Mouse (Mus musculus) urinary bladder, postnatal 36 days (tissue): ENCODE measurements at regions not wholly inside any gene's neighbourhood (a gene's known extent, or its start where the extent isn't known, plus 50 kb on each side); places are given as distances from the start of the nearest gene placed in this dataset.
"Not testable (repeated sequence)": the region's sequence is repeated elsewhere in the genome, so short reads cannot be mapped to it uniquely, and the experiment has no call there.

Experiments used
- DNase-seq, 2 experiments: peaks; one replicate each; pipeline ENCODE4 v3.0.0; 2022; ENCODE audit warnings: low spot score in 2 of 2, mixed read lengths in 1 of 2

DNA sequence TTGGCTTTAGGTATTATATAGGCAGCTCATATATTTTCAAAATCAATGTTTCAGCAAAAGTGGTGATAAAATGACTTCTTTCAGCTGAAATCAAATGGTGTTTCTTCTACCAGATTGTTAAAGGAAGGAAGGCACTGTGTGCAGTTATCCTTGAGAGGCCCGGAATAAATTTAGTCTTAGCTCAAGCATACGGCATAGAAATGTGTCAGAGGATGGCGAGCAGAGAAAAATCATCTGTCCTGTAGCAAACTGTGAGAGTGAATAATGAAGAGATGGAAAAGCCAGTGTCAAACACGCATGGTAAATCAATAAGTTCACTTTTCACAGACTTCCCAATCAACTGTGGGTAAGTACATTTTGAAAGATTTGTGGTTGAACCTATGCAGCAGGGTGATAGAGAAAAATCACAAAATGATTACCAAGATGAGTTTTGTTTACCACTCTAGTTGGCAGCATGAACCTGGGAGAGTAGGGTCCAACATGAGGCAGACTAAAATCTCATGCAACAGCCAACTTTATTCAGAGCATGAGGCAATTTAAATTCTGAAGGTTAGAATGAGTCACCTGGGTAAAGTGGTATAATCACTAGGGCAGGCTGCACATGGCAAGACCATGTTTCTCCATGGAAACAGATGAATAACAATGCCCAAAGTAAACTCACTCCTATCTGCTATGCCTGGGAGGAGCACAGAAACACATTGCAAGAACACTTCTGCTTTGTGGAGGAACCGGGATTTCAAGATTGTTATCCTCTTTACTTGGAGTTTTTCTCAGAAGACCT lies 55.7 kb downstream of the AI429214 start:
- no peak for DNase-seq

DNA sequence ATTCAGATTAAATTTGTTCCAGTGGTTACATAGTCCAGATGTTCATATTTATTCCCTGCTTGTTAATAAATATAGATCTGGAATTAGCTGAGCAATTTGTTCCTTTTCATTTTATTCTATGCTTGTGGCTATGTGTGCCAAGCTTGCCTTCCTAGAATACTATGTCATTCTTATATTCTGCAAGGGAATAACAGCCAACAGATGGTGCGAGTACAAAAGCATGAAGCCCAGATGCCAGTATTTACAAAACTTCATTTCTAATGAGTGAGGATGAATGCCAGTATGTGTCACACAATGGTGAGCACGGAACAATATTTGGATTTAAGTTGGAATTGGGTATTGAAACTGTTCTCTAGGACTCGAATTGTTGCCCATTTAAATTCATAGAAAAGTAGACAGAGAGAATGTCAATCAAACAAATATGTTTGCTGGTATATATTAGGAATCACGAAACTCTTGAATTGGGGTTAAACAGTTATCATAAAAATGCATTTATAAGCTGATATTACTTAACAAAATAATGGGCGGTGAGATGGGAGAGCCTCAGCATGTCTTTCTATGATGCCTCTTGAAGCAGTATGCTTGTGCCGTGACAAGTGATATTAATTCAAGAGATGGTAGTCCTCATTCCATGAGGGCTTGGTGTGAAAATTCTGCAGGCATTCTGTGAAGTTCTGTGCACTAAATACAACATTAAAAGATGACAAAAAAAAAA lies 56.7 kb downstream of the AI429214 start:
- DNase-seq: no peak

DNA sequence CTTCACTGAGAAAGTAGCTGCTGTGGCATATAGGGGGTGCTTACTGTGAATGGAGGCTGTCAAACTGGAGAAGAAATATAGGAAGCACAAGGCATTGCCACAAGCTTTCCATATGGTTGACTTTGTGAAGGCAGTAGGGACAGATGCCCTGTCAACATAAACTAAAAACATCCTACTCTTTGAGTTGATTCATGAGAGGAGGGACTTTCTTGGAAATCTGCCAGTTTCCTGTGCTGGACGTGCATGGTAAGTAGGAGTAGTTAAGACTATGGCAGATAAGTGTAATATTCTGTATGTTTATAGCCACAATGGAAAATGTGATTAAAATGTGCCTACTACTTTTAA lies 57.3 kb downstream of the AI429214 start:
- DNase-seq: no peak

DNA sequence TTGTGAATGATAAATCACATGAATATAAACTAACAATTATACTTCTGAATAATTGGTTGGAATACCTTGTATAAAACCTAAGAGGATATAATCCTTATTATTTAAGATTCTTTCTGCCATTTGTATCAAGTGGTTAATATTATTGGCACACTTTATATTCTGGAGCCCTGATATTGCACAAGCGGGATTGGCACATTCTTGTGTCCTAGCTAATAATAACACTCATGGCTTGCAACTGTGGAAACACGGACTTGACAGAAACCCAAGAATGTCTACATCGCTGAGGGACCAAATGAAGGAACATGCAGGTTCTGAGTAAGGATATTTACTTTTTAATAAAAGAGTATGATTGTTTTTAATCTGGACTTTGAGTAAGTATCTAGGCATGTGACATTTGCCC lies 63.0 kb downstream of the AI429214 start:
- peak in 1 of 2 experiments; percentile 53 for DNase-seq

DNA sequence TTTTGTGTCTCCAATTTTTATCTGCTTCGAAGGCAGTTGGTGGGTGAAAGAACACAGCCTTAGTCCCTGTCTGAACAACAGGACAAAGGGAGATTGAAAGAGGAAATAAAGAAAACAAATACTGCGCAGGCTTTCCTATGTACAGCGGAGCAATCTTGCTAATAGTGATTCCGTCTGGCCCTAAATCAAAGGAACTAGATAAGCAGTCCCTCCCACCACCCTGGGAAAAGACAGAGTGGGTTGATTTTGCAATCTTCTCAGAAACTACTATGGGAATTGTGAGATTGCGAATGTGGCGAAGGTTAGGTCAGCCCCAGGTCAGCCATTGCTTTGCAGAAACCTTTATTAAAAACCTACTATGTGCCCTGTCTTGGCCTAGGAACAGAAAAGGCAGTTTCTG lies 65.0 kb downstream of the AI429214 start:
- no peak for DNase-seq

DNA sequence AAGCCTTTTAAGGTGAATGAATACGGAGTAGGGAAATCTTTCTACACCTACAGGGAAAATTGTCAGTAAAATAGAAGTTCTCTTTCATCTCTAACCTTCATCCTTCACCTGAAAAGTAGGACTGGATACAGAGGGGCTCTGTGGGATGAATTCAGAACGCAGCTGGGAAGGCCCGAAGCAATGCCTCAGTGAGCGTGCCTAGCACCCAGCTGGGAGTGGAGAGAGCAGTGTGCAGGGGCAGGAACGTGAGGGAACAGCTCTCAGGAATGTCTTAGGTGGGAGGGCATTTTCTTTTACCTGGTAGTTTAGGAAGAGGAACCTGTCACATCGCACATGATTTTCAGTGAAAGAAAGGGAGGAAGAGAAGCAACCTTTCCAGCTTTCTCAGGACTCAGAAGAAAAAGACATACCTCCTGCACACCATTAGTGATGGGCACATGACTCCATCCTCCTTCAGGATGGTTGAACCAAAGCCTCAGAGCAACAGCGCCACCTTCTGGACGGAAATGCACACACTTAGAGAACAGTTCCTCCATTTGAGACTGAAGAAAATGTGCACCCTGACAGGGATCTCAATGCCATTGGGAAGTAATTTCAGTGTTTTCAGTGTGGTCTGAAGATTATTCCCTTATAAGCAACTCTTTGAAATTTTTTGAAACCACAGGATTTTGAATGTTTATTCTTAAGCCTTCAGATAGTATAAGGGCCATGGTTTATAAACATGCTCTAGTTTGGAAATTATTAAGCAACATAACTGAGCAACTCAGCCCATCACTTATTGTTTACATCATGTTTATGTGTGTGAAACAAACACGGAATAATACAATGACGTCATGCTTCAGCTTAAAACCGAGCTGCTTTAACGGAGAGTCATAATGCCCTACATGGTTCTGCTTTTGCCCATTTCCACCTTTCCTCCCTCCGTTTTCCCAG lies 68.9 kb downstream of the AI429214 start:
- DNase-seq: peak; percentile 60 to 75

DNA sequence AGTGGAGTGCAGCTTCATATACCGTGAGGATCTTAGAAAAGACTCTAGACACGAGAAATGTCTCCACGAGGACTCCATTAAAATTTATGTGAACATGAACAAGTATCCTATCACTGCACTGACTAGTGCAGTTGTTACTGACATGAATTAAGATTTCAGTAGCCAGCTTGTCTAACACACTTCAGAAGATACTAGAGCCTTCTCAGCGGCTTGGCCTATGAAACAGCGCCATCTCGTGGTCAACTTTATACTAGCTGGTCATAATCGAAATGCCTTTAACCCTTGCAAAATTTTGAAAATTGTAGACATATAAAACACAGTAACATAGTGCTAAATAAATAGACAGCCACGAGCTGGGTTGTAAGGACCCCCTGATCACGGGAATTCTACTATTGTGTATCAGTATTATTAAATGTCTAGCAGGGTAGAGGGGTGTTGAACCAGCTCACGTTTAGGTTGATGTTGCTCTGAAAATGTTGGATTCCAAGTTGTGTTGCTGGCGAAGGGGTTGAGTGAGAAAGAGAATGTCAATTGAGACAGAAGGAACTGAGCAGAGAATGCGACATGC lies 70.4 kb downstream of the AI429214 start:
- peak; percentile 68 to 76 for DNase-seq

DNA sequence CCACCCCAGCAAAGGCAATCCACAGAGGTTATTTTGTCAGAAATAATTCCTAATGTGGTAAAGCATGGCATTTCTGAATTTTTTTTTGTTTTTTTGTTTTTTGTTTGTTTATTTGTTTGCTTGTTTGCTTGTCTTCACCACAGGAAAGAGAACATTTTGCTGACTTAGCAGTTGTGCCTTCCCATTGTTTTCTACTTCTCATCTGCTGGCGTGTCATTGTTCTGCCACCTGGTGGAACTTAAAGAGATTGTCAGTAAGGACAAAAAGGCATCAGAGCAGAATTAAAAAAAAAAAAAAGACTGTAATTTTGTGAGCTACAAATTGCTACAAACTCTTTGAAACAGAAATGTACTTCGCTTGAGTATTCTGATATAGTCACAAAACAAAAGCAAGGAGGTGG lies 79.5 kb downstream of the AI429214 start:
- DNase-seq: no peak

DNA sequence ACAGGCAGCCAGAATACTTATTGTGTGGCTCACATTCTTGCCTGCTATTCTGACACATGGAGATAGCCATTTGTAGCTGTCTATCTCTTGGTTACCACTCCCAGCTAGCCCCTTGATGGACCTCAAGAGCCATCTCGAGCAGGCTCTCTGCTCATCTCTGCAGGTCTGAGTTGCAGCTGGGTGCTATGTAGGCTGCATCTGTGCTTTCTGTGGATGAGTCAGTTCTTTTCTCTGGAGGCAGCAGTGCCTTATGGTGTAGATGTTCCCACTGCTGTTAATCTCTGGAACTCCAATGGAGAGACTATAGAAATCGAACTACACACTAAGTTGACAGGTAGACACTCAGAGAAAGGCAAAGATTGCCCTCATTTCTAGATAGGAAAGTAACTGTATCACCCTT lies 106.3 kb downstream of the AI429214 start:
- DNase-seq: no peak

DNA sequence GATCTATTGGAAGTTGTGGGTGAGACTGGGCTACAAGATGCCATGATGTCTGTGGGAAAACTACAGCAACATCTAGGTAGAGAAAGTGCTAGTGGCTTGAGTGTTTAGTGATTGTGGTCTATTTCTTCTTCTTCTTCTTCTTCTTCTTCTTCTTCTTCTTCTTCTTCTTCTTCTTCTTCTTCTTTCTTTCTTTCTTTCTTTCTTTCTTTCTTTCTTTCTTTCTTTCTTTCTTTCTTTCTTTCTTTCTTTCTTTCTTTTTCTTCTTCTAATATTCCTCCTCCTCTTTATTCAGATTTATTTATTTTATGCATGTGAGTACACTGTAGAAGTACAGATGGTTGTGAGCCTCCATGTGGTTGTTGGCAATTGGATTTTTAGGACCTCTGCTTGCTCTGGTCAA lies 119.0 kb downstream of the AI429214 start:
- not testable (repeated sequence) for DNase-seq

DNA sequence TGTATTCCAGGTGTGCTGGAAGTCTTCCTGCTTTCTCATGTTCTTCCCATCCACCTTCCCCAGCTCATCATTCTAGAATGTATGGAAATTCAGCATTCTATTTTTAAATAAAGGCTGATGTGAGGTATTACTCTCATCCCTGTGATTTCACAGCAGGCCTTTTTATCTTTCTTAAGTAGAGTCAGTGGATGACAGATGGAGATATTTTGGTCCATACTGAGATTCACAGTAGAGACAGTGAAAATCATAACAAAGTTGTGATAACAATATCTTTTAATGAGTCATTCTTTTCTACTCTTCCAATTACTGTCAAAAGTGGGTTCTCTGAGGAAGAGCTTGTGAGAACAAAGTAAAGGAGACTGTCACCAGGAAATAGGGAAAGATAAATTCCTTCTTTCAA lies 132.4 kb downstream of the AI429214 start:
- DNase-seq: no peak

DNA sequence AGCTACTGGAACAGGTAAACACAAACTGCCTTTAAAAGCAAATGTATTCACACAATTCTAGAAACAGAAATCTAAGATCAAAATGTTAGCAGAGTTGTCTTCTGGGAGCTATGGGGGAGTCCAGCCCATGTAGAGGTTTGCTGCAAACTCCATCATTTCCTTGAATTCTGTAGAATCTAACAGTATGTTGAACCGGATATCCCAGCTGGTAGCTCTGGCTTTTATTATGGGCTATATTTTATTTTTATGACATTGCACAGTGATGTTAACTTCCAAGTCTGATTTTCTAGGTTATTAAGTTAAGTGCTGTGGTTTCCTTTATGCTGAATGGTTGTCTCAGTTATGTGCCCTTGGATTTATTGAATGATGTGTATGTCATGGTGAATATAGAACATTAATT lies 136.3 kb downstream of the AI429214 start:
- DNase-seq: no peak

DNA sequence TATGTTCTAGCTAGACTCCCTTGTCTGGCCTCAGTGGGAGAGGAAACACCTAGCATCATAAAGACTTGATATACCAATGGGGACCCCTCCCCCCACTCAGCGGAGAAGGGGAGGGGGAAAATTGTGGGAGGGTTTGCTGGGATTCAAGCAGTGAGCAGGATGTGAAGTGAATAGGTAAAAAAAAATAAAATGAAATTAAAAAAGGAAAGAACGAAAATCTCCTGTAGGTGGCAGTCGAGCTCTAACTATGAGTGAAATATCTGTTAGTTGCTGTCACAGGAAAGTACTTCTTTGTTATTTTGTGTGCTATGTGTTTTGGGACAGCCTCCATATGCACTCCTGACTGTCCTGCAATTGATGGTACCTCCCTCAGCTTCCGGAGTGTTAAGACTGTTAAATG lies 138.6 kb downstream of the AI429214 start:
- no peak for DNase-seq

DNA sequence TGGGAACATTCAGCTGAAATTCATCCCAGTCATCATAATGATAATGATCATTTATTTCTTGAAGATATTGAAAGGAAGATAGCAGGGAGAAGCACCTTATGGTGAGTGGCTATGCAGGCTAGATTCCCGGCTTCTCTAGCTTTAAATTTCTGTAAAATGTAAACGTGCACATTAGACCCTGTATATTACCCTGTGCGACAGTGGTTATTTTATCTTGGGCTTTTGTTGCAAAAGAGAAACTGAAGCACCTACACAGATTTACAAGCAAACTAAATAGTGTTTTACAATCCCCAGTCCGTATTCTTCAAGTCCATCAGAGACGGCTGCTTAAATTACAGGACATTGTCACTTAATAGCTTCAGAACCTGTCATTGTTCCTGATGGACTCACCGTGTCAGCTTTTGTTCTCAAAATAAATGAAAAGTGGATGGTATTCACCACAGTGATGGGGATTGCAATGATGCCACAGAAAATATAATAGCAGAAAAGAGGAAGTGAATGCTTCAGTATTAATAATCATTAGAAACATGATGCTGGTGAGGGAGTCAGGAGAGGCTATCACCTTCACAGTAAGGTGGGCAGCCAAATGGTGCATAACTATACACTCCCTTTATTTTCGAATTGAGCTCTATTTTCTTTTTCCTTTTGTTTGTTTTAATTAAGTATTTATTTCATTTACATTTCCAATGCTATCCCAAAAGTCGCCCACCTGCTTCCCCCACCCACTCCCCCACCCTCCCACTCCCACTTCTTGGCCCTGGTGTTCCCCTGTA lies 141.0 kb downstream of the AI429214 start:
- no peak for DNase-seq

DNA sequence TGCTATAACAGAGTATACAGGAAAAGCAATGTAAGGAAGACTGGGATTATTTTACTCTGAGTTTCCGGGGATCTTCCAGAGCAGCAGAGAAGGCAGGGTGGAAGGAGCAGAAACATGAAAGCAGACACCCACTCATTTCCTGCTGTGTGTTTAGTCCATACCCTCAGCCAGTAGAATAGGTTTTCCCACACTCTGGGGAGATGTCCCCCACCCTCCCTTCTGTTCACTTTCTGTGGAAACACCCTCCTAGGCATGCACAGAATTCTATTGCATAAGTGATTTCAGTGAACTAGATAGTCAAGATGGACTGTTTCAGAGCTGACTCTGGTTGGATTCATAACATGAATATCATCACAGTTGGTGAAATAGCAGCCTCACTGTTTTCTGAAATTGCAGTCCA lies 156.9 kb downstream of the AI429214 start:
- DNase-seq: no peak

DNA sequence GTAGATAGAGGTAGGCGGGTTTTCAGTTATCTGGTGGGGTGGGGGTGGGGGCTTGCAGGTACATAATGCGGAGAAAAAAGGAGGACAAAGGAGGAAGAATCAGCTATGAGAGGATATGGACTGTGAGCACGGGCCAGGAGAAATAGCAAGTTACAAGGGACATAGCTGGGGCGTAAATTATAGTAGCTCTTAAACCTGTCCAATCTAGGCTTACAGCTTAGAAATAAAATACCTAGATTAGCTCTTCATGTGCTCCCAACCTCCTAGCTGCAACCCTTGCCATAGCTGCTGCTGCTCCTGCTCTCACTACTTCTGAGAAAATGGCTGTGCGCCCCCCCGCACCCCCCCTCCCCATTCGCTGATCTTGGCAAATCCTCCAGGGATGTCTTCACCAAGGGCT lies 161.0 kb downstream of the AI429214 start:
- no peak for DNase-seq

DNA sequence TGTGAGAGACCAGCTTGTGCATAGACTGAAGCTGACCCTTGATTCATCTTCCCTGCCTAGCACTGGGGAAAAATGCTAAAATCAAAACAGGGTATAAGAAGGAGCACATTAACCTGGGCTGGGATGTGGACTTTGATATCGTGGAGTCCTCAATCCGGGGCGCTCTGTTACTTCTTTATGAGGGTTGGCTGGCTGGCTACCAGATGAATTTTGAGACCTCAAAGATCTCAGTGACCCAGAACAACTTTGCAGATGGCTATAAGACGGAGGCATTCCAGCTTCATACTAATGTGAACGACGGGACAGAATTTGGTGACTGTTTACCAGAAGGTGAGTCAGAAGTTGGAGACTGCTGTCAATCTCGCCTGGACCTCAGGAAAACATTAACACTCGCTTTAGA lies 161.5 kb downstream of the AI429214 start:
- DNase-seq: no peak

DNA sequence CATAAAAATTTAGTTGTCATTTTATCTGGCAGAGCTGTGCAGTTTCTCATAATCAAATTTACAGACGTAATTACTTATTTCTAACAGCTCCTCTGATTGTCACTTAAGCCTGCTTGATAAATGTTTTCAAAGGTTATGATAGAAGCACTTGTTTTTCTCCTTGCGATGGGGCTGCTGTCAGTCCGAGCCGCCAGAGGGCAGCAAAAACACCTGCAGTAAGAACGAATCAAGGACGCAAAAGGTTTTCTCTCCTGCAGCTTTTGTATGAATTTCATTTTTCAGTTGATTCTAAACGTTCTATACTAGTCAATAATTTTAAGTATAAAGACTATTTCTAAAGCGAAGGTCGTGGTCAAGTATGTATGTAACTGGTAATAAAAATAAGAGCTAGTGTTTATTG lies 166.1 kb downstream of the AI429214 start:
- peak; percentile 31 to 49 for DNase-seq

DNA sequence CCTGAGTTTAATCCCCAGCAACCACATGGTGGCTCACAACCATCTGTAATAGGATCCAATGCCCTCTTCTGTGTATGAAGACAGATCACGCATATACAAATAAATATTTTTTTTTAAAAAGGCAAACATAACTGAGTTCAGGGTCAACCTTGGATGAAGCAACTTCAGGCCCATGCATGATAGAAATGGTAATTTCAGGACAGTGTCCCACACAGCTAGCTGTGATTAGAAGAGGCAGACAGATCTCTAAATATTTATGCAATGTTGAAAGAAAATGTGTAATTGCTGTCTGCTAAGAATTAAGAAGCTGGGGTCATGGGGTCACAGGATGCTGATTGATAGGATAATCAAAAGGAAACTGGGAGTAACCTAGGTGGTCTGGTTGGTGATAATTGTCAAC lies 203.5 kb downstream of the AI429214 start:
- DNase-seq: no peak

DNA sequence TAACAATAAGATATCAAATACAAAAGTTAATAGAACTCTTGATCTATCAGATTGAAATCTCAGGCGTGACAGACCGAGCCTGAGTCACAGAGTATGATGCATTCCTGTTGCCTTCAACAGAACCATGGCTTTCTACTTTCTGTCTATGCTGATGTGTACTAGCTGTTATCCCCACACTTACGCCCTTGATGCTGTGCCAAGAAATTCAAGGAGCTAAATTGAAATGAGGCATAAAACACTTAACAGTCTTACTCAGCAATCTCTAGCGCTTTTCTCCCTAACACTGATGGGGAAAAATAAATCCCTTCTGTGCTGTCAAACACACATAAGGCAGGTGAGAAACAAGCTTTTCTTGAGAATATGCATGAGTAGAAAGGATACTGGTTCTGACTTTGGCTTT lies 222.5 kb downstream of the AI429214 start:
- no peak for DNase-seq

DNA sequence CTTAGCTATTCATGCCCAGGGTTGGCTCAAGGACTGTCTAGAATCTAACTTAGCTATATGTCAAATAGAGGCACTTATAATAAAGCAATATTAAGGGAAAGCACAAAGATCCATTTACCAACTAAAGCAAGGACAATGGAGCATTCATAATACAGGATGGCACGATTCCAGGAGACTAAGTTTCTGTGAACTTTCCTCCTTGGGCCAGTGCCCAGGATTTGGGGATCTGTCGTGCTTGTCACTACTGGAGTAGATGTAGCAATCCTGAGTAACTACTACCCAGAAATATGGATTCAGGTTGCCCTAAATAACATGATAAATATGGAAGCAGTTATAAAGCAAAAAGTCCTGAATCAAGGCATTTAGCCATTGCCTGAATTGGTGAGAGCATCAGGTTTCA lies 233.7 kb downstream of the AI429214 start:
- DNase-seq: no peak
